Mouse (Mus musculus): ENCODE data around the gene Lypd3. TPM values are rescaled to one million over a fixed set of nuclear protein-coding genes. Genes with fewer than 3 reads are reported as not detected.

Gene Lypd3
- polyA plus RNA-seq, 1 experiment from 2014 or later = 0.83 TPM

DNA sequence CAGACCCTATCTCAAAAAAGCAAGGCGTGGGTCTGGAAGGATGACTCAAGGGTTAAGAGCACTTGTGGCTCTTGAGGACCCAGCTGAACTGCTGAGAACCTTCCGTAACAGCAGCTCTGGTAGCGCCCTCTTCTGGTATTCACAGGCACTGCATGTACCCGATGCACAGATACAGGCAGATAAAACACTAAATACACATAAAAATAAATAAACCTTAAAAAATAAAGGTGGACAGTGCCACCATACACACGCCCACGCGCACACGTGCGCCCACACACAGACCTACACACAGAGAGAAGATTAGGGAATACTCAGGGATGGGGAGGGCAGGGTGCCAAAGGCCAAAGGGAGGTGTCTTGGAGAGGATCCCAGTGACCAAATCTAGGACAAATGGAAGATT, 6.1 kb downstream of the Lypd3 start:
- Histone ChIP-seq H3K4me2 (no peak overlapping the region), H3K36me3 (ENCODE audit: control insufficient read depth, insufficient read depth, low read length) (no peaks in the 10 kb centered on the region), H3K9me3 (ENCODE audit: control insufficient read depth, low read length) (no peaks in the 10 kb centered on the region), H3K9ac (ENCODE audit: low read length) (no peak overlapping the region), H3K27ac (ENCODE audit: low read depth, low read length) (no peak overlapping the region), H3K27me3 (ENCODE audit: control insufficient read depth, insufficient read depth, low read length) (peaks cover 22% of the 10 kb centered on the region), H3K4me3 (ENCODE audit: low read depth, low read length) (no peak overlapping the region), H3K4me1 (ENCODE audit: control insufficient read depth, insufficient read depth, low read length) (peaks cover 4% of the 10 kb centered on the region)
- DNase-seq (ENCODE audit: low spot score, missing footprints) = peak; percentile 91
- 8% methylated on average over 9 of the region's 9 CpGs for WGBS
- ATAC-seq (ENCODE audit: low FRiP score) = peak; percentile 9; the same call in 1 of the 2 replicates

GRCm38 (mm10) chr7:24644492-24644891, 8.1 kb downstream of the Lypd3 start:
- Histone ChIP-seq H3K9me3 (ENCODE audit: control insufficient read depth, low read length) (no peaks in the 10 kb centered on the region), H3K27me3 (ENCODE audit: control insufficient read depth, insufficient read depth, low read length) (peaks cover 5% of the 10 kb centered on the region; the same call in 1 of the 2 replicates), H3K4me3 (ENCODE audit: low read depth, low read length) (no peak overlapping the region), H3K36me3 (ENCODE audit: control insufficient read depth, insufficient read depth, low read length) (no peaks in the 10 kb centered on the region), H3K27ac (ENCODE audit: low read depth, low read length) (no peak overlapping the region), H3K4me1 (ENCODE audit: control insufficient read depth, insufficient read depth, low read length) (no peaks in the 10 kb centered on the region), H3K4me2 (no peak overlapping the region), H3K9ac (ENCODE audit: low read length) (no peak overlapping the region)
- DNase-seq (ENCODE audit: low spot score, missing footprints) (no peak), ATAC-seq (ENCODE audit: low FRiP score) (no peak)
- WGBS = 80% methylated on average over 6 of the region's 6 CpGs

DNA sequence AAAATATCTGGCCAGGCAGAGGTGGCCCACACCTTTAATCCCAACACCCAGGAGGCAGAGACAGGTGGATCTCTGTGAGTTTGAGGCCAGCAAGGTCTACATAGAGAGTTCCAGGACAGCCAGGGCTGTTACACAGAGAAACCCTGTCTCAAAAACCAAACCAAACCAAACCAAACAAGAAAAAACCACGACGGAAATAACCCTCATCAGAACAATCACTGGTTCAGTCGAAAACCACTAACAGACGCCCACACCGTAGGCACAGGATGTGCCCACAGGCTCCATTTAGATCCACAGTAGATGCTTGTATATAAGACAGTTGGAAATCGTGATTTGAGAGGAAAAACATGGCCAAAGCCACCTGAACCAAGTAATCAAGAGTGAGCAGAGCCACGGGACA, 8.6 kb downstream of the Lypd3 start:
- H3K4me3 ChIP-seq (ENCODE audit: low read depth, low read length) = no peak overlapping the region
- 74% methylated on average over 7 of the region's 7 CpGs for WGBS
- no peak for ATAC-seq (ENCODE audit: low FRiP score)
- H3K36me3 ChIP-seq (ENCODE audit: control insufficient read depth, insufficient read depth, low read length) = no peaks in the 10 kb centered on the region
- H3K4me1 ChIP-seq (ENCODE audit: control insufficient read depth, insufficient read depth, low read length) = no peaks in the 10 kb centered on the region
- H3K27me3 ChIP-seq (ENCODE audit: control insufficient read depth, insufficient read depth, low read length) = peaks cover 1% of the 10 kb centered on the region; the same call in 1 of the 2 replicates
- H3K9me3 ChIP-seq (ENCODE audit: control insufficient read depth, low read length) = no peaks in the 10 kb centered on the region
- no peak overlapping the region for H3K27ac ChIP-seq (ENCODE audit: low read depth, low read length)
- no peak overlapping the region for H3K4me2 ChIP-seq
- no peak for DNase-seq (ENCODE audit: low spot score, missing footprints)
- H3K9ac ChIP-seq (ENCODE audit: low read length) = no peak overlapping the region

DNA sequence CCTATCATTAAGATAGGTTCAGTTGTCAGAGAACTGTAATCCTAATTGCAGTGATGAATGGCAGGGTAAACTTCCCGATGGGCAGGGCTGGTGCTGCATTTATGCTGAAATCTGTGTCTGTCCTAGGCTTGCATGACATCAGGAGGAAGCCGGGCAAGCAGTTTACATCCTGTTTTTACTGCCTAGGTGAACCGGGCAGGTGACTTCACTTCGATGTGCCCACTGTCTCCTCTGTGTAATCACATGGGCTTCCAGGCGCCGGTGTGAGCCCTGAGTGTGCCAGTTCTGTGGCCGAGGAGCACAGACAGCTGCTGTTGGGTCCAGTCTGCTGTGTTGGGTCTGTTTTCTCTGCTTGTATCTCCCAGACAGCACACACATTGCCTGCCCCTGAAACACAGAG, 10.1 kb downstream of the Lypd3 start:
- H3K36me3 ChIP-seq (ENCODE audit: control insufficient read depth, insufficient read depth, low read length) = no peaks in the 10 kb centered on the region
- no peak overlapping the region for H3K9ac ChIP-seq (ENCODE audit: low read length)
- H3K4me2 ChIP-seq = no peak overlapping the region
- H3K27me3 ChIP-seq (ENCODE audit: control insufficient read depth, insufficient read depth, low read length) = no peaks in the 10 kb centered on the region
- no peak overlapping the region for H3K27ac ChIP-seq (ENCODE audit: low read depth, low read length)
- DNase-seq (ENCODE audit: low spot score, missing footprints) (no peak), ATAC-seq (ENCODE audit: low FRiP score) (no peak)
- H3K4me1 ChIP-seq (ENCODE audit: control insufficient read depth, insufficient read depth, low read length) = no peaks in the 10 kb centered on the region
- no peaks in the 10 kb centered on the region for H3K9me3 ChIP-seq (ENCODE audit: control insufficient read depth, low read length)
- WGBS = 83% methylated on average over 7 of the region's 7 CpGs
- no peak overlapping the region for H3K4me3 ChIP-seq (ENCODE audit: low read depth, low read length)

DNA sequence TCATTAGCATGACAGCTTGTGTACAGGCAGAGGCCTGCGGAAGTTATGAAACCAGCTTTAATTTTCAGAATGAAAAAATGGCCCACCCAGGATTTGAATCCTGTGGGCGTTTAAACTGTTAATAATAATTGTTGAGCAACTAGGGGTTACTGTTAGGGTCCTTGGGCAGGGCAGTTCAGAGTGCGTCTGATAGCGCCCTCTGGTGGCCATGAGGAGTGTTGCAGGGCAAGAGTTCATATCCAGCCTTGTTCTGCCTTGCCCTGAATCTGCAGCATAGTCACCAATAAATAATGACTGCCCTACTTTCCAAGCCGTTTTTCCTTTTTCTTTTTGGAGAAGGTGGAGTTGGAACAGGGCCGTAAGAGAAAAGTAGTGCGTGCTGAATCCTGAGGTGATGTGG, 17.3 kb downstream of the Lypd3 start:
- peak; percentile 50; the same call in 1 of the 2 replicates for ATAC-seq (ENCODE audit: low FRiP score)
- 22% methylated on average over 7 of the region's 7 CpGs for WGBS
- Histone ChIP-seq H3K9ac (ENCODE audit: low read length) (no peak overlapping the region), H3K4me3 (ENCODE audit: low read depth, low read length) (no peak overlapping the region), H3K4me1 (ENCODE audit: control insufficient read depth, insufficient read depth, low read length) (no peaks in the 10 kb centered on the region), H3K36me3 (ENCODE audit: control insufficient read depth, insufficient read depth, low read length) (no peaks in the 10 kb centered on the region), H3K27me3 (ENCODE audit: control insufficient read depth, insufficient read depth, low read length) (no peaks in the 10 kb centered on the region), H3K27ac (ENCODE audit: low read depth, low read length) (no peak overlapping the region), H3K4me2 (no peak overlapping the region), H3K9me3 (ENCODE audit: control insufficient read depth, low read length) (no peaks in the 10 kb centered on the region)
- DNase-seq (ENCODE audit: low spot score, missing footprints) = peak; percentile 94

DNA sequence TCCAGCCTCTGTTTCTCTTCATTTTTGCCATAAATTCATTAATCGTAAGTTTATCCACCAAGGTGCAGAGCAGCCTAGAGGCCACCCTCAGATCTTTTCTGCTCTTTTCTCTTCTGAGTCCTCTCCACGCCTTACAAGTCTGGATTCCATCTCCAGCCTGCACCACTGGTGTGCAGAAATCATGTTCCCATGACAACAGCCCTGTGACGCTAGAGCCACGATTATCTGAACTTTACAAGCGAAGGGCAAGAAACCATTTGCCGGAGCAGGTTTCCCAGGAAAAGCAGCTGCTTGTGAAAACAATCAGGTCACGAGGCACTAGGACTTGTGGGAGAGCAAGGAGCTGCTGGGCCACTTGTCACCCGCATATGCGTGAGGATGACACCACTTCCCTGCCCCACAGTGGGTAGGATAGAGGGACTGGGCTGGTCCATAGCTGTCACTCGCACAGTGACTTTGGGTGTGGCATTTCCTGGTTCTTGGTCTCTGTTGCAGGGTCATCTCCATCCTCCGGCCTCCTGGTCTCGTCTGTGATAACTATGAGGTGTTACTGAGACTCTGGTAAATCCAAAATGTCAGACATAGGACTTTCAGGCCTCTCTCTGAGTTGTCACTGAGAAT, 23.5 kb downstream of the Lypd3 start:
- no peak for DNase-seq (ENCODE audit: low spot score, missing footprints)

GRCm38 (mm10) chr7:24661118-24661904, 25.0 kb downstream of the Lypd3 start:
- H3K4me3 ChIP-seq (ENCODE audit: low read depth, low read length) = no peak overlapping the region
- DNase-seq (ENCODE audit: low spot score, missing footprints) (no peak), ATAC-seq (ENCODE audit: low FRiP score) (no peak)
- no peak overlapping the region for H3K9ac ChIP-seq (ENCODE audit: low read length)
- H3K36me3 ChIP-seq (ENCODE audit: control insufficient read depth, insufficient read depth, low read length) = no peaks in the 10 kb centered on the region
- H3K27ac ChIP-seq (ENCODE audit: low read depth, low read length) = no peak overlapping the region
- 71% methylated on average over 17 of the region's 17 CpGs for WGBS
- no peak overlapping the region for H3K4me2 ChIP-seq
- H3K27me3 ChIP-seq (ENCODE audit: control insufficient read depth, insufficient read depth, low read length) = no peaks in the 10 kb centered on the region
- H3K9me3 ChIP-seq (ENCODE audit: control insufficient read depth, low read length) = no peaks in the 10 kb centered on the region
- H3K4me1 ChIP-seq (ENCODE audit: control insufficient read depth, insufficient read depth, low read length) = no peaks in the 10 kb centered on the region; the same call in 1 of the 2 replicates

More for the DNA sequence above, 23.5 kb downstream of the Lypd3 start:
- H3K4me3 ChIP-seq (ENCODE audit: low read depth, low read length) = no peak overlapping the region
- no peak for ATAC-seq (ENCODE audit: low FRiP score)
- H3K4me2 ChIP-seq = no peak overlapping the region
- H3K27me3 ChIP-seq (ENCODE audit: control insufficient read depth, insufficient read depth, low read length) = no peaks in the 10 kb centered on the region
- 70% methylated on average over 12 of the region's 12 CpGs for WGBS
- no peak overlapping the region for H3K27ac ChIP-seq (ENCODE audit: low read depth, low read length)
- no peaks in the 10 kb centered on the region for H3K9me3 ChIP-seq (ENCODE audit: control insufficient read depth, low read length)
- no peak overlapping the region; the same call in 1 of the 2 replicates for H3K9ac ChIP-seq (ENCODE audit: low read length)
- no peaks in the 10 kb centered on the region for H3K36me3 ChIP-seq (ENCODE audit: control insufficient read depth, insufficient read depth, low read length)
- H3K4me1 ChIP-seq (ENCODE audit: control insufficient read depth, insufficient read depth, low read length) = no peaks in the 10 kb centered on the region; the same call in 1 of the 2 replicates

- Histone ChIP-seq H3K9me3 (ENCODE audit: control insufficient read depth, low read length) (no peaks in the 10 kb centered on the region), H3K4me1 (ENCODE audit: control insufficient read depth, insufficient read depth, low read length) (no peaks in the 10 kb centered on the region; the same call in 1 of the 2 replicates), H3K4me2 (no peak overlapping the region), H3K27ac (ENCODE audit: low read depth, low read length) (no peak overlapping the region), H3K9ac (ENCODE audit: low read length) (no peak overlapping the region), H3K27me3 (ENCODE audit: control insufficient read depth, insufficient read depth, low read length) (no peaks in the 10 kb centered on the region), H3K36me3 (ENCODE audit: control insufficient read depth, insufficient read depth, low read length) (no peaks in the 10 kb centered on the region), H3K4me3 (ENCODE audit: low read depth, low read length) (no peak overlapping the region)
- peak; percentile 54 for ATAC-seq (ENCODE audit: low FRiP score)
- 17% methylated on average over 8 of the region's 8 CpGs for WGBS
- DNase-seq (ENCODE audit: low spot score, missing footprints) = peak; percentile 99
These were observed 26.2 kb downstream of the Lypd3 start for GRCm38 (mm10) chr7:24662575-24662974.

DNA sequence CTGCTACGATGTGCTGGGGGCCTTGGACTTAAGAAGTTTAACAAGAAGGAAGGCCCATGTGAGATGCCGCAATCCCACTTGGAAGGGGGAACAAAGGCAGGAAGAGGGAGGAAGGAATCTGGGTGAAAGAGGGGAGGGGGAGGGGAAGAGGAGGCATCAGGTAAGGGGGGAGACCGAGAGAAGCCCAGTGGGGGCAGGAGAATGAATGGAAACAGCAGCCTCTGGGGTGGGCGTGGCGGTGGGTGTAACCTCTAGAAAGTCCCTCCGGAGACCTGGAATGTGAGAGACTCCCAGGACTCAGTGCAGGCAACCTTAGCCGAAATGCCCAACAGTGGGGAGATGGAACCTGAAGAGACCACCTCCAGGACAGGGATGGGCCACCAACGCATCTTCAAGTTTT, 28.0 kb downstream of the Lypd3 start:
- 43% methylated on average over 8 of the region's 8 CpGs for WGBS
- Histone ChIP-seq H3K27me3 (ENCODE audit: control insufficient read depth, insufficient read depth, low read length) (no peaks in the 10 kb centered on the region), H3K36me3 (ENCODE audit: control insufficient read depth, insufficient read depth, low read length) (no peaks in the 10 kb centered on the region), H3K4me3 (ENCODE audit: low read depth, low read length) (no peak overlapping the region), H3K4me1 (ENCODE audit: control insufficient read depth, insufficient read depth, low read length) (no peaks in the 10 kb centered on the region; the same call in 1 of the 2 replicates), H3K27ac (ENCODE audit: low read depth, low read length) (no peak overlapping the region), H3K9ac (ENCODE audit: low read length) (no peak overlapping the region), H3K4me2 (no peak overlapping the region), H3K9me3 (ENCODE audit: control insufficient read depth, low read length) (no peaks in the 10 kb centered on the region)
- DNase-seq (ENCODE audit: low spot score, missing footprints) (no peak), ATAC-seq (ENCODE audit: low FRiP score) (no peak)

Data from midbrain, embryonic 11.5 days (tissue).